Mouse (Mus musculus) embryonic facial prominence, embryonic 14.5 days (tissue): ENCODE results near the gene Gm20708. TPM values are rescaled to one million over a fixed set of nuclear protein-coding genes. Genes with fewer than 3 reads are reported as not detected.

Experiments used
- ATAC-seq: fragments of 200-750 bp; cut with Nextera tagmentation; 2 replicates; pipeline ENCODE4 v1.8.0; 2017; ENCODE audit warnings: low read depth, moderate number of reproducible peaks, moderate TSS enrichment
- DNase-seq: peaks from one replicate; pipeline ENCODE4 v3.0.0-alpha.2; 2015; ENCODE audit warnings: low spot score
- H3K27ac ChIP-seq: fragments of 300-500 bp; sonication (generic); replicated peaks from 2 replicates; pipeline ENCODE4 v1.5.1; 2014; ENCODE audit warnings: low read depth, mild to moderate bottlenecking, low read length, moderate library complexity
- H3K27me3 ChIP-seq: fragments of 300-500 bp; sonication (generic); replicated peaks from 2 replicates; pipeline ENCODE4 v1.6.1; 2014; ENCODE audit warnings: low read length; ENCODE audit not compliant: control insufficient read depth, insufficient read depth
- H3K36me3 ChIP-seq: fragments of 300-500 bp; sonication (generic); 2 replicates; pipeline ENCODE4 v1.6.1; 2014; ENCODE audit warnings: low read length, mixed read lengths; ENCODE audit not compliant: control insufficient read depth, insufficient read depth
- H3K4me1 ChIP-seq: fragments of 300-500 bp; sonication (generic); 2 replicates; pipeline ENCODE4 v1.6.1; 2014; ENCODE audit warnings: antibody characterized with exemption, low read length; ENCODE audit not compliant: control insufficient read depth, insufficient read depth
- H3K4me2 ChIP-seq: fragments of 300-500 bp; sonication (generic); 2 replicates; pipeline ENCODE4 v1.6.1; 2014; ENCODE audit warnings: low read depth, mild to moderate bottlenecking, low read length, moderate library complexity, mixed read lengths
- H3K4me3 ChIP-seq: fragments of 300-500 bp; sonication (generic); 2 replicates; pipeline ENCODE4 v1.5.1; 2014; ENCODE audit warnings: low read depth, mild to moderate bottlenecking, low read length
- H3K9ac ChIP-seq: fragments of 300-500 bp; sonication (generic); 2 replicates; pipeline ENCODE4 v1.6.1; 2014; ENCODE audit warnings: low read depth, mild to moderate bottlenecking, low read length, moderate library complexity, mixed read lengths
- H3K9me3 ChIP-seq: fragments of 300-500 bp; sonication (generic); 2 replicates; pipeline ENCODE4 v1.6.1; 2016; ENCODE audit warnings: low read length; ENCODE audit not compliant: control insufficient read depth
- WGBS: fragments of 180-500 bp; shearing (Covaris S2); extraction: QIAGEN DNeasy Blood & Tissue Kit; methylation state at CpG from one replicate; pipeline ENCODE4 v1.1.7; 2014; 5-methylcytosine and 5-hydroxymethylcytosine counted together
- polyA plus RNA-seq: library from polyadenylated mRNA; unstranded; fragments of >200 nt; fragmentation: Nextera tagmentation; extraction: Ambion mirVana; gene quantifications from 2 replicates; pipeline ENCODE4 v1.2.1, GENCODE M21; 2014

Gene Gm20708
- polyA plus RNA-seq, 1 experiment from 2014 or later, result 0.86 TPM

- no peak for DNase-seq
Measured at GRCm38 (mm10) chr11:117860601-117861000, 51.1 kb downstream of the Gm20708 start, which contains the start of gene Tmem235. Gene Tmem235, plus strand, starts transcription at chr11:117860752.

GRCm38 (mm10) chr11:117863174-117863856, 53.8 kb downstream of the Gm20708 start:
- no peak overlapping the region for H3K9ac ChIP-seq
- ATAC-seq, result no peak
- H3K36me3 ChIP-seq, result no peaks in the 10 kb centered on the region
- H3K27ac ChIP-seq, result no peak overlapping the region
- H3K4me3 ChIP-seq, result no peak overlapping the region
- H3K4me1 ChIP-seq, result peaks cover 8% of the 10 kb centered on the region; the same call in 1 of the 2 replicates
- 18% methylated on average over 11 of the region's 11 CpGs for WGBS
- no peak overlapping the region for H3K4me2 ChIP-seq
- H3K9me3 ChIP-seq, result no peaks in the 10 kb centered on the region
- DNase-seq, result no peak
- peaks cover 39% of the 10 kb centered on the region for H3K27me3 ChIP-seq

More at GRCm38 (mm10) chr11:117860601-117861000, 51.1 kb downstream of the Gm20708 start, which contains the start of gene Tmem235:
- no peak within 1 kb of the TSS for H3K27ac ChIP-seq
- H3K4me3 ChIP-seq, result peak within 1 kb of the TSS; percentile 5; the same call in 1 of the 2 replicates
- WGBS, result 3% methylated on average over 23 of the region's 23 CpGs
- peaks cover 20% of the 10 kb centered on the region for H3K36me3 ChIP-seq
- H3K27me3 ChIP-seq, result peaks cover 39% of the 10 kb centered on the region
- no peaks in the 10 kb centered on the region for H3K9me3 ChIP-seq
- H3K4me1 ChIP-seq, result peaks cover 8% of the 10 kb centered on the region; the same call in 1 of the 2 replicates
- peak within 1 kb of the TSS; percentile 31; the same call in 1 of the 2 replicates for H3K9ac ChIP-seq
- peak within 1 kb of the TSS; percentile 31 for H3K4me2 ChIP-seq
- no peak for ATAC-seq

- no peak overlapping the region for H3K27ac ChIP-seq
- ATAC-seq (no peak), DNase-seq (no peak)
- H3K27me3 ChIP-seq, result peaks cover 32% of the 10 kb centered on the region
- H3K9me3 ChIP-seq, result no peaks in the 10 kb centered on the region
- no peak overlapping the region for H3K9ac ChIP-seq
- no peak overlapping the region for H3K4me2 ChIP-seq
- H3K4me1 ChIP-seq, result peaks cover 8% of the 10 kb centered on the region; the same call in 1 of the 2 replicates
- no peaks in the 10 kb centered on the region for H3K36me3 ChIP-seq
- WGBS, result 65% methylated on average over 2 of the region's 2 CpGs
- no peak overlapping the region for H3K4me3 ChIP-seq
Measured at GRCm38 (mm10) chr11:117864805-117865204, 55.3 kb downstream of the Gm20708 start.

GRCm38 (mm10) chr11:117865988-117866387, 56.5 kb downstream of the Gm20708 start:
- peak; percentile 70 for DNase-seq
- Histone ChIP-seq H3K9me3 (no peaks in the 10 kb centered on the region), H3K4me1 (no peaks in the 10 kb centered on the region; the same call in 1 of the 2 replicates), H3K9ac (peak overlapping the region; percentile 16; the same call in 1 of the 2 replicates), H3K4me2 (no peak overlapping the region), H3K36me3 (no peaks in the 10 kb centered on the region), H3K27ac (no peak overlapping the region), H3K4me3 (no peak overlapping the region), H3K27me3 (peaks cover 21% of the 10 kb centered on the region)
- ATAC-seq, result peak; percentile 8; the same call in 1 of the 2 replicates
- 21% methylated on average over 6 of the region's 6 CpGs for WGBS

- DNase-seq (peak; percentile 83), ATAC-seq (0 out of 2 replicates have a peak, but pooled peaks have one; percentile 7)
- Histone ChIP-seq H3K27ac (no peak overlapping the region), H3K9ac (peak overlapping the region; percentile 30; the same call in 1 of the 2 replicates), H3K9me3 (no peaks in the 10 kb centered on the region), H3K27me3 (no peaks in the 10 kb centered on the region), H3K36me3 (no peaks in the 10 kb centered on the region), H3K4me1 (peaks cover 3% of the 10 kb centered on the region; the same call in 1 of the 2 replicates), H3K4me2 (no peak overlapping the region), H3K4me3 (no peak overlapping the region)
- 34% methylated on average over 12 of the region's 12 CpGs for WGBS
Measured at GRCm38 (mm10) chr11:117870688-117871365, 61.4 kb downstream of the Gm20708 start.

- Histone ChIP-seq H3K4me2 (no peak overlapping the region), H3K27ac (no peak overlapping the region), H3K36me3 (no peaks in the 10 kb centered on the region), H3K9me3 (no peaks in the 10 kb centered on the region), H3K9ac (no peak overlapping the region), H3K27me3 (no peaks in the 10 kb centered on the region), H3K4me3 (no peak overlapping the region), H3K4me1 (0 out of 2 replicates have a peak, but pooled peaks cover 3% of the 10 kb centered on the region)
- ATAC-seq, result no peak
- 74% methylated on average over 5 of the region's 5 CpGs for WGBS
- DNase-seq, result no peak
Measured at GRCm38 (mm10) chr11:117871376-117871775, 61.9 kb downstream of the Gm20708 start.

- peak overlapping the region; percentile 76; the same call in 1 of the 2 replicates for H3K4me3 ChIP-seq
- 64% methylated on average over 11 of the region's 12 CpGs for WGBS
- no peak for ATAC-seq
- no peaks in the 10 kb centered on the region for H3K36me3 ChIP-seq
- no peaks in the 10 kb centered on the region for H3K9me3 ChIP-seq
- H3K9ac ChIP-seq, result no peak overlapping the region
- DNase-seq, result no peak
- H3K27me3 ChIP-seq, result no peaks in the 10 kb centered on the region
- H3K27ac ChIP-seq, result no peak overlapping the region
- H3K4me2 ChIP-seq, result peak overlapping the region; percentile 99
- 0 out of 2 replicates have a peak, but pooled peaks cover 3% of the 10 kb centered on the region for H3K4me1 ChIP-seq
Measured at GRCm38 (mm10) chr11:117871911-117872584, 62.6 kb downstream of the Gm20708 start.
